Mouse (Mus musculus) bone marrow macrophage, adult 2 months (primary cell): ENCODE results near the gene Tjp1.

Experiments used
- CTCF ChIP-seq: IDR thresholded peaks from 2 replicates; pipeline ENCODE4 v1.5.1; 2012; ENCODE audit warnings: low read depth, mild to moderate bottlenecking, low read length, moderate library complexity
- POLR2A ChIP-seq: IDR thresholded peaks from 2 replicates; pipeline ENCODE4 v1.6.1; 2012; ENCODE audit warnings: mild to moderate bottlenecking, low read depth, low read length, borderline replicate concordance

DNA sequence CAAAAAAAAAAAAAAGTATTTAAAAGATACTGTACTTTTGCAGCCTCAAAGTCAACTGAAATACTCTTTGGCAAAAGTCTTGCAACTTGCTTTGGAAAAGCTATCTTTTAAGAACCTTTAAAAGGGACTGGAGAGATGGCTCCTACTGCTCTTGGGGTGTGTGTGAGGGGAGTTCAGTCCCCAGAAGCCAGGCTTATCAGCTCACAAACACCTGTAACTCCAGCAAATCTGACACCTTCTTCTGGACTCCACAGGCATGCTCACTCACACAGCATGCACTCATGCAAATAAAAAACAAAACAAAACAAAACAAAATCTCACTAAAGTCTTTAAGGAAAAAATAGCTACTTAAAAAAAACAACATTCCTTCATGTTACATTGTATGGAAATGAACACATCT, 179.0 kb downstream of the Tjp1 start:
- no peak for TF ChIP-seq CTCF
- no peak for TF ChIP-seq POLR2A
